Mouse (Mus musculus) intestine, postnatal 0 days (tissue): Measurements from ENCODE around the gene Acmsd. TPM values are rescaled to one million over a fixed set of nuclear protein-coding genes. Genes with fewer than 3 reads are reported as not detected.

Source experiments
- ATAC-seq: fragments of 200-750 bp; cut with Nextera tagmentation; 2 replicates; pipeline ENCODE4 v1.8.0; 2017; ENCODE audit warnings: mild to moderate bottlenecking, moderate TSS enrichment, moderate library complexity
- H3K27ac ChIP-seq: fragments of 300-500 bp; sonication (generic); 2 replicates; pipeline ENCODE4 v1.5.1; 2014; ENCODE audit warnings: mild to moderate bottlenecking, low read depth, low read length, moderate library complexity
- H3K27me3 ChIP-seq: fragments of 300-500 bp; sonication (generic); replicated peaks from 2 replicates; pipeline ENCODE4 v1.6.1; 2014; ENCODE audit warnings: low read length, mixed read lengths; ENCODE audit not compliant: control insufficient read depth, insufficient read depth
- H3K36me3 ChIP-seq: fragments of 300-500 bp; sonication (generic); 2 replicates; pipeline ENCODE4 v1.6.1; 2014; ENCODE audit warnings: mild to moderate bottlenecking, moderate library complexity; ENCODE audit not compliant: control insufficient read depth, insufficient read depth
- H3K4me1 ChIP-seq: fragments of 300-500 bp; sonication (generic); replicated peaks from 2 replicates; pipeline ENCODE4 v1.6.1; 2014; ENCODE audit warnings: antibody characterized with exemption, low read length, mixed read lengths; ENCODE audit not compliant: control insufficient read depth, insufficient read depth
- H3K4me2 ChIP-seq: fragments of 300-500 bp; sonication (generic); replicated peaks from 2 replicates; pipeline ENCODE4 v1.6.1; 2014; ENCODE audit warnings: low read depth, mild to moderate bottlenecking, moderate library complexity
- H3K4me3 ChIP-seq: fragments of 300-500 bp; sonication (generic); 2 replicates; pipeline ENCODE4 v1.5.1; 2014; ENCODE audit warnings: low read depth, low read length
- H3K9ac ChIP-seq: fragments of 300-500 bp; sonication (generic); 2 replicates; pipeline ENCODE4 v1.6.1; 2014; ENCODE audit warnings: mild to moderate bottlenecking, low read depth, low read length
- H3K9me3 ChIP-seq: fragments of 300-500 bp; sonication (generic); 2 replicates; pipeline ENCODE4 v1.6.1; 2016; ENCODE audit warnings: mixed run types; ENCODE audit not compliant: control insufficient read depth
- CTCF ChIP-seq: sonication (generic); IDR thresholded peaks from 2 replicates; pipeline ENCODE4 v1.5.1; 2016; ENCODE audit warnings: low read depth, mild to moderate bottlenecking, control low read depth, antibody characterized with exemption, moderate library complexity
- WGBS: fragments of 180-500 bp; shearing (Covaris S2); extraction: QIAGEN DNeasy Blood & Tissue Kit; methylation state at CpG from one replicate; pipeline ENCODE4 v1.1.7; 2014; 5-methylcytosine and 5-hydroxymethylcytosine counted together
- polyA plus RNA-seq: library from polyadenylated mRNA; unstranded; fragments of >200 nt; fragmentation: Nextera tagmentation; extraction: Ambion mirVana; gene quantifications from 2 replicates; pipeline ENCODE4 v1.2.1, GENCODE M21; 2015

Gene Acmsd
- polyA plus RNA-seq, 1 experiment from 2014 or later: not detected

DNA sequence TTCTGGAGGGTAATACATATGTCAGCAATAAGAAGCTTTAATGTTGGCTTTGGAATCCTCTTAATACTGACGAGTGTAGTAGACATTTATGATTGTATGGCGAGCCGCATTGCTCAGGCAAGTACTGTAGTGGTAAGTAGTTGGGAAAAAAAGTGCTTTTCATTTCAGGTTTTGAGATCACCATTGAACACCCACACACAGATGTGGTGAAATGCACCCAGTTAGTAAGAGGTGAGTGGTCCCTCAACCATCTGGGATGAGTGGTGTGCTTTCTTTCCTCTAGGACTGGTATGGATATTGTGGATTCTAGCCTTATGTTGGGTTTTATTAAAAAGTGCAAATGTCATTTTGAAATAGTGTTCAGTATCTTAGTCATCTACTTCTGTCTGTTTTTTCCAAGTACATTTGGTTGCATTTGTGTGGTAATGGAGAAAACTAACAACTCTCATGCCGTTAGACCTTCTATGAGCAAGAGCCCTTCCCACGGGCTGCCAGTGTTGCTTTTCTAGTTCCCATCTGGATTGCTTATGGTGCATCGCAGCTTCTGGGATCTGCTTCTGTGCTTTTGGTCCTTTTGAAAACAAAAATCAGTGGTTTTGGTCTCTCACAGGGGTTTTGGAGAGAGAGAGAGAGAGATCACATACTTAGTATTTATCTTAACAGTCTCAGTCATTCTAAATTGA is 66.0 kb downstream of the Acmsd start:
- Histone ChIP-seq H3K27me3 (no peaks in the 10 kb centered on the region), H3K36me3 (peaks cover 30% of the 10 kb centered on the region)
- TF ChIP-seq CTCF: no peak

GRCm38 (mm10) chr1:127796341-127796740 is 67.1 kb downstream of the Acmsd start:
- Histone ChIP-seq H3K4me3 (no peak overlapping the region), H3K9ac (no peak overlapping the region), H3K27me3 (no peaks in the 10 kb centered on the region), H3K9me3 (no peaks in the 10 kb centered on the region), H3K36me3 (peaks cover 36% of the 10 kb centered on the region), H3K4me2 (no peak overlapping the region), H3K27ac (no peak overlapping the region), H3K4me1 (no peaks in the 10 kb centered on the region)
- TF ChIP-seq CTCF: no peak
- ATAC-seq: no peak
- 69% methylated on average over 4 of the region's 4 CpGs for whole genome bisulfite sequencing

More for the DNA sequence above, 66.0 kb downstream of the Acmsd start:
- WGBS: 89% methylated on average over 6 of the region's 6 CpGs
- Histone ChIP-seq H3K9ac (no peak overlapping the region), H3K4me2 (no peak overlapping the region), H3K4me3 (no peak overlapping the region), H3K9me3 (no peaks in the 10 kb centered on the region), H3K4me1 (no peaks in the 10 kb centered on the region), H3K27ac (no peak overlapping the region)
- no peak for ATAC-seq

DNA sequence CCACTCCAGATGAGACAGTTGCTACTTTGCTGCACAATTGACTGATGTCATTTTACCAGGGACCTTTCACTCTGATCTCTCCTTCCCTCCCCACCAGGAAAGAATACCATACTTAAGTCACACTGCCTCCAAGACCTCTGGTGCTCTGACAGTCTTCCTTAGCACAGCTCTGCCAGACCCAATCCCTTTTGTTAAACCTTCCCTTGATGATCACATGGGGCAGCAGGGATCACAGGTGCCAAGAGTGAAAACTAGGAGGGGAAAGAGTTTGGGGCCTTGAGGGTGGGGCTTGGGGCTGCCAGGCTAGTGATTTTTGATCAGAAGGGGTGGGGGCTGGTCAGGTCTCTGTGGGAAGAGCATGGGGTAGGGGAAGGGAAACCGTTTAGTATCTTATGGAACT is 67.5 kb downstream of the Acmsd start:
- WGBS: 72% methylated on average over 1 of the region's 1 CpGs
- no peak overlapping the region for H3K27ac ChIP-seq
- ATAC-seq: no peak
- H3K9me3 ChIP-seq: no peaks in the 10 kb centered on the region
- no peak overlapping the region for H3K9ac ChIP-seq
- H3K27me3 ChIP-seq: no peaks in the 10 kb centered on the region
- peaks cover 40% of the 10 kb centered on the region for H3K36me3 ChIP-seq
- no peak overlapping the region for H3K4me2 ChIP-seq
- no peak for TF ChIP-seq CTCF
- H3K4me1 ChIP-seq: no peaks in the 10 kb centered on the region
- H3K4me3 ChIP-seq: no peak overlapping the region

GRCm38 (mm10) chr1:127802916-127803315 is 73.7 kb downstream of the Acmsd start:
- H3K9me3 ChIP-seq: no peaks in the 10 kb centered on the region
- no peak for TF ChIP-seq CTCF
- H3K36me3 ChIP-seq: peaks cover 63% of the 10 kb centered on the region
- H3K27ac ChIP-seq: no peak overlapping the region; the same call in 1 of the 2 replicates
- no peak overlapping the region for H3K4me2 ChIP-seq
- 83% methylated on average over 8 of the region's 8 CpGs for WGBS
- no peak overlapping the region for H3K4me3 ChIP-seq
- ATAC-seq: no peak
- no peaks in the 10 kb centered on the region for H3K27me3 ChIP-seq
- no peaks in the 10 kb centered on the region for H3K4me1 ChIP-seq
- no peak overlapping the region for H3K9ac ChIP-seq

DNA sequence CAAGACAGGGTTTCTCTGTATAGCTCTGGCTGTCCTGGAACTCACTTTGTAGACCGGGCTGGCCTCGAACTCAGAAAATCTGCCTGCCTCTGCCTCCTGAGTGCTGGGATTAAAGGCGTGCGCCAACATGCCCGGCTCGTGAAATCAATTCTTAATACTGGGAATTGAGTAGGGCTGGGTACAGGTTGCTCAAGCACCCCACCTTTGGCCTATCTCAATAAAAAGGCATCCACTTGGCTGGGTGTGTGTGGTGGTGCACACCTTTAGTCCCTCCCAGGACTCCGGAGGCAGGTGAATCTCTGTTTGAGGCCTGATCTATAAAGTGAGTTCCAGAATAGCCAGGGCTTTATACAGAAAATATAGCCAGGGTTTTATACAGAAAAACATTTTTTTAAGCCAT is 79.5 kb downstream of the Acmsd start:
- 0 out of 2 replicates have a peak, but pooled peaks have one; percentile 54 for ATAC-seq
- Histone ChIP-seq H3K36me3 (peaks cover 19% of the 10 kb centered on the region; the same call in 1 of the 2 replicates), H3K4me3 (no peak overlapping the region), H3K9me3 (no peaks in the 10 kb centered on the region), H3K4me1 (no peaks in the 10 kb centered on the region), H3K27me3 (no peaks in the 10 kb centered on the region), H3K4me2 (no peak overlapping the region), H3K9ac (no peak overlapping the region), H3K27ac (no peak overlapping the region)
- WGBS: 72% methylated on average over 7 of the region's 7 CpGs
- no peak for TF ChIP-seq CTCF

- Histone ChIP-seq H3K4me3 (no peak overlapping the region), H3K36me3 (no peaks in the 10 kb centered on the region), H3K9me3 (no peaks in the 10 kb centered on the region), H3K9ac (no peak overlapping the region), H3K27me3 (no peaks in the 10 kb centered on the region), H3K4me1 (no peaks in the 10 kb centered on the region), H3K27ac (no peak overlapping the region), H3K4me2 (no peak overlapping the region)
- no peak for TF ChIP-seq CTCF
- ATAC-seq: no peak
- 66% methylated on average over 7 of the region's 7 CpGs for WGBS
Measured at GRCm38 (mm10) chr1:127812929-127813328, 83.7 kb downstream of the Acmsd start.
